Mouse (Mus musculus): ENCODE data around the gene Zfp9.

Gene Zfp9

DNA sequence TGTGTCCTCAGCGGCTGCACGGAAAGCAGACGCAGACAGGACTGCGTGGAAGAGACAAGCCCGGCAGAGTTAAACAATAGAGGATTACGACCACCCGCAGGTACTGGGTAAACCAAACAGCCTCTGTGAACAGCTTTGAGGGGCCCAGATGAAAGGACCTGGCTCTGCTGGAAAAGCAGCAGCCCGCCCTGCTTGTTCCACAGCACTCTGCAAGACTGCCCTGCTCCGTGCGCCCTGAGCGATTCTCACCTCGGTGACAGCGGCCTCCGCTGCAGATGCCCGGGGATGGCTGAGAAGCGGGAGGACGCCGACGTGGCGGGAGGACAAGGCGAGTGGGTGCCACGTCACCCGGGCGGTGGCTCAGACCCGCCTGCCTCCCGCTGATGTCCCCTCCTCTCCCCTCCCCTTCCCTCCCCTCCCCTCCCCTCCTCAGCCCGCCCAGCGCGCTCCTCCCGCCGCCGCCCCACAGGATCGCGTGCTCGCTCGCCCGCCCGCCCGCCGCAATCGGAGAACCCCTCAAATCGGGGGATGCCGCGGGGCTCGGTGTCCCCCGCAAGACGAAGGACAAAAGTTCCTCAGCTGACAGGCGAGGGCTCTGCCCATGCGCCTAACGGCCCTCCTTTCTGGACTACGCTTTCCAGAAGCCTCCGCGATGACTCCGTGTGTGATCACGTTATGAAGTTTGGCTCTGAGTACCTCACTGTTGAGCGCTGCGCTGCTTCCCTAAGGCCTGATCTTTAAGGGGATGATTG lies at the start of gene Zfp9:
Zfp9 (minus strand) TSS at position 364 of the 752 bp plus-strand sequence.
- DNase-seq (ENCODE audit: low spot score), result peak; percentile 81

DNA sequence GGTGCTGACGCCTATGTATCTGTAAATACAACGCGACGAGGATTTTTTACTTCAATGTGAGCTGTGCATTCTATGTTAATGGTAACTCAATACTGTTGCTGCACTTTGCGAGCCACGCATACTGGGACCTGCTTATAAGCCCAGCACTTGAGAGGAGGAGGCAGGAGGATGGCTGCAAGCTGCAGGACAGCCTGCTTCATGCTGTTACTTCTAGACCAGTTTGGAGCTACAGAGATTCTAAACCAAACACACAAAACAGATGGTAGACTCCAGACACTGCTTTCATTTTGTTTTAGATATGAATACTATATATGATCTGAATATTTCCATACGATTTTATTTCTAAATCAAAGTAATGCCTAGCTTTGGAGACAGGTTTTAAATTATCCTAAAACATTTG lies 41.5 kb upstream of the Zfp9 start:
- DNase-seq (ENCODE audit: low spot score), result no peak

- no peak for DNase-seq (ENCODE audit: low spot score)
Measured at GRCm38 (mm10) chr6:118513335-118514012, 34.4 kb upstream of the Zfp9 start.

- DNase-seq (ENCODE audit: low spot score), result no peak
Measured at GRCm38 (mm10) chr6:118499010-118499409, 19.9 kb upstream of the Zfp9 start.

DNA sequence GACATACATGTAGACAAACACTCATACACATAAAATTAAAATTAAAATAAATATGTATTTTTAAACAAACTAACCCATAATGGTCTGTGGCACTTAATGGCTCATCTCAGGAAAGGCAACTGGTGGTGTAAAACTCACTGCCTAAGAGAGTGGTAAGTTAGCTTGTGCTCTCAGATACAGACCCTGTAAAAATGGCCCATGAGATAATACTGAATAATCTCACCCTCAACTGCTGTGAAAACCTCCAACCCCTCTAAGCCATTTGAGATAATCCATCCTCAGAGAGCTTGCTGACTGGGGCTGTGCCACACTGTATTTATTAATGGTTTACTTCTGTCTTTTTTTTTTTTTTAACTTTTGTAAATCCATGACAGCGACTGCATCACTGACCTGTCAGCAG lies 3.0 kb upstream of the Zfp9 start:
- no peak for DNase-seq (ENCODE audit: low spot score)

GRCm38 (mm10) chr6:118477875-118478785 lies 990 bp downstream of the Zfp9 start:
- peak; percentile 57 for DNase-seq (ENCODE audit: low spot score)

DNA sequence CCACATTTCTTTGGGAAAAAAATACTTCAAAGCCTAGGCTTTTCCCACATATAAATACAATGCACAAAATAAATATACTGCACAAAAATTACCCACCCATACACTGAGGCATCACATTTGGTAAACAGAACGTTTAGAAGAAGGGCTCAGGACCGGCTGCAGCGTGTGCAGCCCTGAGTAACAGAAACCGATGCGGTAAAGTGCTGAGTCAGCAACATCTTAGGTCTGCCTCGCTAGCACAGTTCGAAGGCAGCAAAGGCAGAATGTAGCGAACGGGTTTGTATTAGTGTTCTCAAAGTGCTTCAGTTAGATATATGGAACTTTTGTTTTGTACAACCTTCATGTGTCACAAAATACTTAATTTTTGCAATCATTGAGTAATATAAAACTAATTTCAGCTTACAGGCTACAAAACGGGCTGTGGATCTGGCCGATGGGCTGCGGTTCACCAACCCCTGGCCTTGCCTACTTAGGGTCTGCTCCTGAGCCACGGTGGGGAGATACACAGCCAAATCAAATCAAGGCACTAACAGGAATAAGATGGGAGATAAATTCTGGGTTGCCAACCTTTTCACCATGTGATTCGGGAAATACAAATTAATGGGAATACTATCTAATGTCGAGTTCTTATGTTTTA lies 16.9 kb downstream of the Zfp9 start:
- no peak for DNase-seq (ENCODE audit: low spot score)

- DNase-seq (ENCODE audit: low spot score), result no peak
Measured at GRCm38 (mm10) chr6:118457726-118458125, 21.4 kb downstream of the Zfp9 start.

- peak; percentile 93 for DNase-seq (ENCODE audit: low spot score)
Measured at GRCm38 (mm10) chr6:118455042-118455631, 24.0 kb downstream of the Zfp9 start, which contains the start of gene Zfp248. TSS of gene Zfp248 (minus strand) at chr6:118455528.

DNA sequence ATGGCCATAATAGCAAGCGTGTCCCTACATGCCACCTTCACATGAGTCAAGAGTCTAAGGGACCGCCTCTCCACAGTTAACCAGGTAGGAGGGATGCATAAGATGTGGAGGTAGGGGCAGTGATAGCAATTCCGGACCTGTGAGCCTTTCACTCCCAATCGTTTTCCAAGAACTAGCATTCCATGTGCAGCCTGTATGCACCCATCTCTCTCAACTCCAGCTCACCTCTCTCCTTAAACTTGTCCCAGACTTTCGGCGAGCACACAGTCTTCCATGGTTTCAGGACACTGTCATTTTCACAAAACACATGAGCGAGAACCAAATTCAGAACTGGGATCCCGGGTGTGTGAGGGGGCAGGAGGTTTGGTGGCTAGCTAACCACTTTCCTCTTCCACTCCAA lies 24.7 kb downstream of the Zfp9 start:
- no peak for DNase-seq (ENCODE audit: low spot score)

DNA sequence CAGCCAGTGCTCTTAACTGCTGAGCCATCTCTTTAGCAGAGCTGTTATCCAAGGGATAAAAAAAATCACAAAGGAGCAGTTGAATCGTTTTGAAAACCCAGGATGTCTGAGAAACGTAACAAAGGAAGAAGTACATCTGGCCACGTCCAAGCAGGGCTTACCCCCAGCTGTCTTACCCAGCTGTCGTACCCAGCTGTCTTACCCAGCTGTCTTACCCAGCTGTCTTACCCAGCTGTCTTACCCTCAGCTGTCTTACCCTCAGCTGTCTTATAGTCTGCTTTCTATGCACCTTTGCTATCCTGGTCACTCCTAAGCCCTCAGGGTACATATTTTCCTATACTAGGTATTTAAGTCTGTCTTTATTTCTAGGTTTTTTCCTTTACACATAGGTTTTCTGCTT lies 47.6 kb downstream of the Zfp9 start:
- no peak for DNase-seq (ENCODE audit: low spot score)

- no peak for DNase-seq (ENCODE audit: low spot score)
Measured at GRCm38 (mm10) chr6:118426666-118427065, 52.5 kb downstream of the Zfp9 start.

DNA sequence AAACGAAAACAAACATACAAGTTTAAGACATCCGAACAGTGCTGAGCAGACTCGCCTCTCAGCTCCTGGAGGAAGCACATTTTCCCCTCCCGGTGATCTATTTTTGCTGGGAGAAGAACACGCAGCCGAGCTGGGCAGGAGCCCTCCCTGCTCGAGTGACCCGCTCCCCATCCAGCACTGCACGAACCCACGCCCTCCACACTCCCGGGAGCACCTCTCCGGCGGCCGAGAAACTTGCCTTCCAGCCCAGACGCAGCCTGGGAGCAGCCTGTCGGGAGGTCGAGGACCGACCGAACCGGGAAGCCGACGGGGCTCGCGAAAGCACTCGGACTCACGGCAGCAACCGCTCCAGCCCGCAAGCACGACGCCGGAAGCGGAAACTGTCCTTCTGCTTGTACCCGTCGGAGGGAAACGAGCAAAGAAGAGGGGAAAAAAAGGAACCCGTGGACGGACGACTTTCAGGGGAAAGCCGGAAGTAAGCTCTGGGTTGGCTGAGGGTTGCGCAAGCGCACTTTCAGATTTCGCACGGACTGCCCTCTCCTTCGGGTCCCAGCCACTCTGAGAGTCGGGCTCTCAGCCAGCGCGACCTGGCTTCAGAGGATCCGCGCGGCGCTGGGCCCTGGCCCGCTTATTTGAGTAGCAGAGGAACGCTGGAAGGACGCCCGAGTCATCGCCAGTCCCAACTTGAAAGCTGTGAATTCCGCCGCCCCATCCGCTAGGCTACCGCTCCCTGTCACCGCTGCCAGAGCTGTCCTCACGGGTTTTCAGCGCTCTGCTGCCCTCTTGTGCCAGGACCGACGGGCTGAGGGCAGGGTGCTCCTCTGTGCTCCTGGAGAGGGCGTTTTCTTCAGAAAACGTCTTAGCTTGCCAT lies 59.8 kb downstream of the Zfp9 start, which contains the start of gene Bms1:
Bms1 (minus strand) TSS at position 425 of the 871 bp plus-strand sequence.
- peak; percentile 97 for DNase-seq (ENCODE audit: low spot score)

Data from embryo, embryonic 10.5 days (tissue).